Mouse (Mus musculus) retina, embryonic 14.5 days (tissue): ENCODE data around the gene Gm9817.
"Not testable (repeated sequence)": the region's sequence is repeated elsewhere in the genome, so short reads cannot be mapped to it uniquely, and the experiment has no call there.

Source experiments
- DNase-seq: peaks from one replicate; pipeline ENCODE4 v3.0.0-alpha.2; 2015; ENCODE audit warnings: low spot score

The Gm9817 gene

GRCm38 (mm10) chr13:45078392-45078791 is at the start of gene Gm9817:
TSS of gene Gm9817 (plus strand) at chr13:45078692.
- DNase-seq: not testable (repeated sequence)

DNA sequence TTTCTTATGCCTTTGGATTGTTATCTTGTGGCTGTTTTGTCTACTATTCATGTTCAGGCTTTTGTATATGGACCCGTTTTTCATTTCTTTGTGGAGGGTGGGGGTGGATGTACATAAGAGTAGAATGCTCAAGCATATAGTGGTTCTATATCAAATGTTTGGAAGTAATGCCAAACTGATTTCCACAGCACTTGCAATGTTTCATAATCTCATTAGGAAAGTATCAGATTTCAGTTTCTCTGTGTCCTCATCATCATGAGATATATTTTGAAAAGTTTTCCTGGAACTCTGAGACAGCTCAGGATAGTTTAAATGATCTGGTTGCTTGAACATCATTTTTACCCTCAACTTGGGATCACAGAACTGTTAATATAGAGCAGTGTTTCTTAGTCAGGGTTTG is 48.7 kb upstream of the Gm9817 start:
- DNase-seq: no peak

DNA sequence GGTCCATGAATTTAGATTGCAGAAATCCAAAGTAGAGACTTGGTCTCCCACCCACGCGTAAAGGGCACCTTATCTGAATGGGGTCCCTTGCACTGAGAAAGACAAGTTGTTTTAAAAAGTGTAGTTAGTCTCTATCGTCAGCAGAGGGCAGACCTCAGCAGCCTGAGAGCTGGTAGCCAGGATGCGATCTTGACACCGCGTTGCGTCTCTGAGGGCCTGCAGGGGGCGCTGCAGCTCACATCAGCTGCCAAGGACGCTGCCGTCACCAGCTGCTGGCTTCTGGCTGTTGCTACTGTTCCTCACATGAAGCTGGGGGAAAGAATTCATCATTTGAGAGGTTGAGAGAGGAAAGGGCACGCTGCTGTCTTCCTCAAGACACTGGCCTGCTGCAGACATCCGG is 47.7 kb upstream of the Gm9817 start:
- DNase-seq: peak; percentile 99

DNA sequence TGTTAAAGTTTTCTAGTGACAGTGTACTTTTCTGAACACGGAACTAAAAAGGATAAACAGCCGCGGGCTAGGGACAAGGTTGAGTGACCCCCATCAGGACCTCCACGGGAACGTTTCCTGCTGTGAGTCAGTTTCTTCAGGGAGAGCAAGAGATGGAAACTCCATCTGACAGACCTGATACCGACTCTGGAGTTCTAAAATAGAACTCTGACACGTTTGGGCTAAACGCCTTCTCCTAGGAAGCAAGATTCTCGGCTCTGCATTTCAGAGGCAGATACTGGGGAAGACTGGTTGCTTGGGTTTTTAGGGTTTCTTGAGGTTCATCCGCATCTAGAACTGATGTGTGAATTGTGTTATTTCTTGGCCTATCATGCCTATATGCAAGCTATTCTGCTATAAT is 47.2 kb upstream of the Gm9817 start:
- peak; percentile 8 for DNase-seq

DNA sequence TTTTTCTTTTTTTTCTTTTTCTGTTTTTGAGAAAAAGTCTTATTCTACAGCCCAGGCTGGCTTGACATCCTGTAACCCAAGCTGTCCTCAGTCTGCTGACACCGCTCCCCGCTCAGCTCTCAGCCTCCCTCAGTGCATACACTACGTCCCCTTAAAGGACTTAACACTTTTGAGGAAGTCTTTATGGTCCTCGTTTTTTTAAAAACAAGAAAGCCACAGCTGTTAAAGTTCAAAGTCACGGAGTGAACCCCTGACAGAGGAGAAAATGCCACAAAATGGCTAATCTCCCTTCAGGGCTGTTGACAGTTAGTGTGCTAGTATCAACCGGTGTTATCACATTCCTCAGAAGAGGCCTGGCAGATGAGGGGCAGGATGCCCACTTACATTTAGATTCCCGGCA is 46.7 kb upstream of the Gm9817 start:
- DNase-seq: no peak

DNA sequence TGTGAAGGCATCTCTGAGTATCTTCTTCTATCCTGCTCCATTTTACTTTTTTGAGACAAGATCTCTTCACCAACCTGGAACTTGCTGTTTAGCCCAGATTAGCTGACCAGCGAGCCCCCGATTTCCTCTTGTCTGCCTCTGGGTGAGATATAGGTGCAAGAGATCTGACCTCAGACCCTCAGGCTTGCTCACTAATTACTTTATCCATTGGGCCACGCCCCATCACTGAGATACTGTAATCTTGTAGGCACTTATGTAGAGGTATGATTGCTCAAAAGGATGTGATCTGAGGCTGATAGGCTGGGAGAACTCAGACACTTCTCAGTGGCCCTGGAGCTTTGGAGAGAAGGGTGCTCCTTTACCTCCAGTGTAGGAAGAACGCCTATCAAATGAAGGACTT is 46.0 kb upstream of the Gm9817 start:
- no peak for DNase-seq

- DNase-seq: no peak
Measured at GRCm38 (mm10) chr13:45033360-45033759, 45.1 kb upstream of the Gm9817 start.

DNA sequence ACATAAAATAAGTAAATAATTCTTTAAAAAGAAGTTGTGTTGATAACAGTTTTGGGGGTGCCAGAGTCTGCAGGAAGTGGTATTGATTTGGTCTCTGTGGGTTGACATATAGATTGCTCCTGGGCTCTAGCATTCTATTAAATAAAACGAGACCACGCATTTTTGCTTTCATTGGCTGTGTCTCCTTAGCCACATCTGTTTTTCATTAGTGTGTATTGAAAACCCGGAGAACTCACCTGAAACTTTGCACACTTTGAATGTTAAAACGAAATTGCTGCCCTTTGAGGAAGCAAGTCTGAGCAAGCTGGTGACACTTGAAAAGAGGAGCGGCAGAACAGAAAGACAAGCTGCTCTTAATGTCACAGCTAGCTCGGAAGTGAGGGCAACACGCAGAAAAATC is 43.7 kb upstream of the Gm9817 start:
- DNase-seq: no peak

- no peak for DNase-seq
Measured at GRCm38 (mm10) chr13:45036417-45036816, 42.1 kb upstream of the Gm9817 start.

DNA sequence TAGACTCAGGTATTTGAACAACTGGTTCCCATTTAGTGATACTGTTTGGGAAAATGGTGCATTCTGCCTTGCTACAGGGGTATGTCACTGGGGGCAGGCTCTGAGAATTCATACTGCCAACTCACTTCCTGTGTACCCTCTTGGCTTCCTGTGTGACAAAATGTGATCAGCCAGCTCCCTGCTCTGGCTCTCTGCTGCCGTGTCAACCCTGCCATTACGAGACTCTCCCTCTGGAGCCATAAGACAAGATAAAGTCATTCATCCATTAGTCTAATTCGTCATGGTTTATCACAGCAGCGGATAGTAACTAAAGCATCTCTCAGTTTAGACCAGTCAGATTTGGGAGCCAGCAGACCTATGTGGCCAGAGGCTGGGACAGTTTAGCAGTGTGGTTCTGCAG is 38.3 kb upstream of the Gm9817 start:
- DNase-seq: no peak

DNA sequence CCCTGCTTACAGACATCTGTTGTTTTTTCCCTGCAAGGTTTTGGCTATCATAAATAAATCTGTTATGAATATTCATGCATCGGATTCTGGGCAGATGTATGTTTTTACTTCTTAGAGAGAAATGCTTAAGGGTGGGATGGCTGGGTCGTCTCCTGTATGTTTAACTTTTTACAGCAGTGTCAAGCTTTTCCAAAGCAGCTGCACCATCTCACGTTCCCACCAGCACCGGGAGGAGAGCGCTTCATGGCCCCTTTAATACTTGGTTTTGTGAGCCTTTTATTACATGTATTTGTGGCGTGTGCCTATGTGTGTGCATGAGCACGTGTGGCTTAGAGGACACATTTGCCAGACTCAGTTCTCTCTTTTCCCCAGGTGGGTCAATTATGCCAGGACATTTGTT is 37.8 kb upstream of the Gm9817 start:
- DNase-seq: no peak

DNA sequence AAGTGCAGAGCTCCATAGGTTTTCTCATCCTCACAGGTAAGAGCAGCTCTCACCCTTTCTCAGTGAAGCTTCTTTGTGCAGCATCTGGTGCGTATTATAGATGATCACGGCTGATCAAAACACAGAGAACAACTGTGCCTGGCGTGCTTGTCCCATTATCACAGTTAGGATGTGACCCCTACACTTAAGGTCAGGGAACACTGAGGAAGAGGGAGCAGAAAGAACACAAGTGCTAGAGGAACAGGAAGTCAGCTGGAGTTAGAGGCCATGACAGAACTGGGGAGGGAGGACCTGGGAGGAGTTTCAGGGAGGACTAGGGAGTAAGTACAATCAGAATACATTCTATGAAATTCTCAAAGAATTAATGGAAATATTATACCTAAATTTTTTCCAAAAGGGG is 35.0 kb upstream of the Gm9817 start:
- no peak for DNase-seq

DNA sequence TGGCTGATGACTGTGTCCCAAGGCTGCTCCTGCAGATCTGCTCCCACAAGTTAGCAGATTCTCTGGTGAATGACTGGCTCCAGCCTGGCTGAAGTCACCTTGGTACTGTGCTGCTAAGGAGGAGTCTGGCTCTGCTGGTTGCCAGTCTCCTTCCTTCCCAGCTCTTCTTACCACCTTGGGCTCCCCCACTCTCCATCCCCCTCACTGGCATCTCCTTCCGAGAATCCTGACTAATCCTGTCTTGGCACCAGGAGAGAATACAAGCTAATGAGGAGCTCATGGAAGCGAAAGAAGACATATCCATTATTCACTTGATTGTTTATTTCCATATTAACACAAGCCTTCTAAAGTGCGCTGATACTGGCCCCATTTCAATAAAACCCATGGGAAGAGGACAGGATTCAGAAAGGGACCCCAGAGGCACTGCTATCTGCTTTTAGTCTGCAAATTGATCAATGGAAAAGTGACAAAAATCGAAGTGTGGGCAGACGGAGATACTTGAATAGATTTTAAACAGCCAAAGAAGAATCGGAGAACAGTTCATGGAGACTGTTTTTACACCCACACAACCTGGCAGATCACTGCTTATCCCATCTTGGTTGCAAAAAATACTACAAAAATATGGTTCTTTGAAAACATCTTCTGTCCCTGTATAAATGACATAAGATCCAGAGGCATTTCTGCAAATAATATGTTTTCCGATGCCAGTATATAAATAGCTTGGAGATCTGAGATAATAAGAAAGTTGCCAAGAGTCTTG is 29.1 kb upstream of the Gm9817 start:
- DNase-seq: no peak

DNA sequence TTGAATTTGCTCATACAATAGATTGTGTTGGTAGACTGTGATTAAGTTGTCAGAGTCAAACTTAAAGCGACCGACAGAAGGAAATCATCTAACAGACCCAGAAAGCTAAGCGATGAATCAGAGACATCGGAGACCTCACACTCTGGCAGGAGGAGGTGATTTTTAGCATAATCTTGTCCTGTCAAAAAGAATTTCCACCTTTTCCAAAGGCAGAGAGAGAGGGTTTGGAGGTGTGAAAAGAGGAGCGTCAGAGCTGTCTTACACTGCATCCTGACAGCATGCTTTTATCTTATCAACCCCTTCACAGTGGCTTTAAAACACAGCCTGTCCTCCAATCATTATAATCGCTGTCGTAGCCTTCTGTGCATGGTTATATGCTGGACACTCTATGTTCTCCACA is 25.7 kb upstream of the Gm9817 start:
- DNase-seq: no peak

GRCm38 (mm10) chr13:45053843-45054242 is 24.6 kb upstream of the Gm9817 start:
- DNase-seq: no peak

- DNase-seq: no peak
Measured at GRCm38 (mm10) chr13:45059206-45059605, 19.3 kb upstream of the Gm9817 start.

DNA sequence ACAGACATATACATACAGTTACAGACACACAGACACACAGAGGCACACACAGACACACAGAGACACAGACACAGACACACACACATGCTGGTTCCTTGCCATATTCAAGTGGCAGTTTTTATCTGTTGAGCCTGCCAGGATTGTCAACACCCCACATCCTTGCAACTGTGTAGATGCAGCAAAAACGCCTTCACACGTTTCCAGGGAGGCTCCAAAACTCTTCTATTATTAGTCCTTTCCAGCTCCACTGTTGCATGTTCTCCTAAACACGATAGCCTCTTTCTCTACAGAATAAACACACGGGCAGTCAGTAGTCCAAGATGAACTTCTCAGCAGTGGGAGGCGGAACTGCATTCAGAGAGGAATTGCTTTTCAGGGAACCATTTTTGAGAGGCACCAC is 15.3 kb upstream of the Gm9817 start:
- no peak for DNase-seq

- no peak for DNase-seq
Measured at GRCm38 (mm10) chr13:45064951-45065350, 13.5 kb upstream of the Gm9817 start.

DNA sequence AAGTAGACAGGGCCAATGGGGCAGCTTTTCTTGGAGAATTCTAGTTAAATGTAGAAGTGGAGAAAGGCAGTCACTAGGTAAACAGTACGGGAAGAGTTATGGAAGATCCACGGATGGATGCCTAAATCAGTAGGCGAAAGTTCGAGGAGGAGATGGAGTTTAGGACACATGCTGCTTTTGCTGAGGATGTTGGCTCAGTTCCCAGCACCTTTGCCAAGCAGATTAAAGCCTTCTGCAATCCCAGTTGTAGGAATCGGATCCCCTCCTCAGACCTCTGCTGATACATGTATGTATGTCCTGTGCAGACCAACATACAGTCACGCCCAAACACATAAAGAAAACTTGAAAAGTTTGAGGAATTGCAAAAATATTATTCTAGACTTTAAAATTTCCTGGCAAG is 8.1 kb upstream of the Gm9817 start:
- no peak for DNase-seq

DNA sequence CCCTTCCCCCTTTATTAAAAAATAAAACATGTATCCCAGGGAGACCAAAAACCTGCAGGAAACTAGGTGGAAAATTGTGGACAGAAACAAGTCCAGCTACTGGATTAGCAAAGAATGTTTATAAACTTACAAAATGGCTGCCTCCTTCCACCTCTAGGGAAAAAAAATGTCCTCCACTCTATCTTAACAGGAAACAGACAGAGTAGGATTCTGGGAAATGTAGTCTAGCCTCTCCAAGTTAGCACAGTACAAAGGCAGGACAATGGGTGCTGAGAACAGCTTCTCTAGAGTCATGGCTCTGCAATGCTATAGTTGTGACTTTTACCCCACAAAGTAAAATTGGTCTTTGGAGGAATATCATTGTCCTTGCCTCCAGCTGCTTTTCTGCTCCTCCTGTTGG is 3.5 kb upstream of the Gm9817 start:
- DNase-seq: peak; percentile 20

GRCm38 (mm10) chr13:45075715-45076114 is 2.8 kb upstream of the Gm9817 start:
- DNase-seq: no peak

DNA sequence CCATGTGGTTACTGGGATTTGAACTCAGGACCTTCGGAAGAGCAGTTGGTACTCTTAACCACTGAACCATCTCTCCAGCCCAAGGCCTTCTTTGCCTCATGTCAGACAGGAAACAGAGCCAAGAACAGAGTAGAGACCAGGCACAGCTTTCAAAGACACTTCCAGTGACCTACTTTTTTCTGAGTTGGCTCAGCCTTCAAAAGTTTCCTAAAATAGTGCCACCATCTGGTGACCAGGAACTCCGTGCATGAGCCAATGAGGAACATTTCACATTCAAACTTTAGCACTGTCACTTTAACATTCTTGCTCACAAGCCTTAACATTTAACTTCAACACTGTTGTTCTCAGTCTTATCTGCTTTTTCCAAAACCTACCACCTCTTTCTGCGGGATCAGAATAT is 2.3 kb downstream of the Gm9817 start:
- no peak for DNase-seq

- no peak for DNase-seq
Measured at GRCm38 (mm10) chr13:45083696-45084095, 5.2 kb downstream of the Gm9817 start.

DNA sequence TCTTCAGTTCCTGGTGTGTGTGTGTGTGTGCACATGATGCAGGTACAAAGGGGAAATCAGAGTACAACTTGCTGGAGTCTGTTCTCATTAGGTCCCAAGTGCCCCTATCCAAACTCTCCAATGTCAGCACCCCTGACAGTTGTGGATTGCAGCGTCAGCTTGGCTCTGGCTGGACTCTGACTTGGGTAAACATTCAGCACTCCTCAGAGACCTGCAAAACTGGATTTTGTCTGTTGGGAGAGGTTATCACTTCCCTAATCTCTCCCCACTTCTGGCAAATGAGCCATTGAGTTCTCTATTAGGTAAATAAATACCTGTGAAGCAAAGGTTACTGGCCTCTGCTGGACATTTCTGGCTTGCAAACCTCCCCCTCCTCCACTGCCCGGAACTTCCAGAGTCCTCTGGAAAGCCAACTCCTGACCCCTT is 10.3 kb downstream of the Gm9817 start:
- DNase-seq: no peak
